Mouse (Mus musculus) thymus, adult 2 months (tissue): ENCODE measurements around the gene Aldh2.

Experiments used
- CTCF ChIP-seq: fragments of 200-500 bp; IDR thresholded peaks from 2 replicates; pipeline ENCODE4 v1.5.1; 2012; ENCODE audit warnings: mild to moderate bottlenecking, control low read depth, low read length, moderate library complexity, borderline replicate concordance; ENCODE audit not compliant: control insufficient read depth, poor library complexity, insufficient read depth; ENCODE audit errors: extremely low read depth
- POLR2A ChIP-seq: fragments of 200-500 bp; IDR thresholded peaks from 2 replicates; pipeline ENCODE4 v1.6.1; 2012; ENCODE audit warnings: mild to moderate bottlenecking, low read length, control low read depth, moderate library complexity; ENCODE audit not compliant: control insufficient read depth, poor library complexity, insufficient read depth; ENCODE audit errors: extremely low read depth

DNA sequence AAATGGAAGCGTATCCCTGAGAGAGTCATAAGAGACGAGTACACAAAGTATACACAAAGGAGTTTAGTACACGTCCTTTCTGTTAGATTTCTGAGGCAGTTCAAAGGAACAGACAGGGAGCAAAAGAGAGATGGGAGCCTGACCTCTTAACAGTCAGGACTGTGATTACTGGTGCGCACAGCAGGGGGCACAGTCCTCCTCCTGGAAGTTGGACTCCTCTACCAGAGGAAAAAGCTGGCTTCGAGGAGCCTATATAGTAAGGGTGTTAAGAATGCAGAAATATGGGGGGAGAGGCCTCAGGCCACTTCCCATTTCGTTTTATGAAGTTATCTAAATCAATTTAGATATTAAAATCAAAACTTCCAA is 47.1 kb downstream of the Aldh2 start:
- TF ChIP-seq CTCF (no peak), POLR2A (no peak)
